Mouse (Mus musculus) hindlimb bud, embryonic 11.5 days (tissue): ENCODE measurements around the gene Sdha.
A peak's percentile ranks its signal among the peaks of the same experiment; 100 is the strongest.

Source experiments
- DNase-seq: peaks from one replicate; pipeline ENCODE4 v3.0.0-alpha.2; 2012; ENCODE audit warnings: low read depth, low spot score; ENCODE audit errors: extremely low spot score

Gene Sdha

DNA sequence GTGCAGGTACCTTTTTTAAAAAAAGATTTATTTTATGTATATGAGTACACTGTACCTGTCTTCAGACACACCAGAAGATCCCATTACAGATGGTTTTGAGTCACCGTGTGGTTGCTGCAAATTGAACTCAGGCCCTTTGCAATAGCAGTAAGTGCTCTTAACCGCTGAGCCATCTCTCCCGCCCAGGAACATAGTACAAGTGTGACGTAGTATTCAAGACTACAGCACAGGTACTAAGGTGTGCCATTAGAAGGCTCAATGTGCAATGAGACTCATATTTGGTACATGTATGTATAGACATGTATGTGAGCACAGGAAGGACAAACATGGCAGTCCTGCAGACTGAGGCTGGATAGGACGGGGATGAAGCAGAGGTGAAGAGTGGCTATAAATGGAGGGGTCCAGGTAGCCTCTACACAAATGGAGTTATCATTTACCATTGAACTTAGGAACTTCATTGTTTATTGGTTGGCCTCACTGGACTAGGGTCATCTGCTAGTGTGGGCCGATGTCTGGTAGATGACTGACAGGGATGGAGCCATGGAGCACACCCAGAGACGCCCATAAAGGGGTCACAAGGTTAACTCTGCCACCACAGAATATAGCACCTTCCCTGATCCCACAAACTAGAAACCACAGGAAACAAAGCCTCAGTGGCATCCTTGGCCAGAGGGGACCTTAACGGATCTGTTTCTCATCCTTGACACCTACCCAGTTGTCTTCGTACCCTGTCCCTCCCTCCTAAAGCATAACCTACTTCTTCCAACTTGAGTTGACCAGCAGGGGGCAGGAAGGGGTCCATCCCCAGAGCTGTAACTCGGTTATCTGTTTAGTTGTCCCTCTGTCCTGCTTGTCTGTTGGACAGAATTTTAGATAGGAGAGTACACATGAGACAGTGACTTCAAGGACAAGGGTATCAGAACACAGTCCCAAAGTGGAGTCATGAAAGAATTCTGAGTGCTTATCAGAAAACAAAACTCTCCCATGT is 47.7 kb downstream of the Sdha start:
- no peak for DNase-seq

DNA sequence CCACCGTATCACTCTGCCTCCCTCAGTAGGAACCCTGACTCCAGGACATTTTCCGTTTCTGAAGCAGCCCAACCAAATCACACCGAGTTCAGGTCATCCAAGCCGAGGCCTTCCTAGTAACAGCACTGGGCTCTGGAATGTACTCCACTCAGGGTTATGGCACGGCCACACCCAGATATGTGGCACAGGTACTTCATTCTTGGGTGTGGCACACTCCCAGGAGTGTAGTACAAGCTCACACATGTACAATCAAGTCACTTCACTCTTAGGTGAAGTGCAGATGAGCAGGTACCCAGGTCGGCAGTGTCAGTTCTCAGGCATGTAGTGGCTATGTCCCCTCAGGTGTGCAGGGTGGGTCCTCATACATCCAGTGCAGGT is 48.5 kb downstream of the Sdha start:
- no peak for DNase-seq

DNA sequence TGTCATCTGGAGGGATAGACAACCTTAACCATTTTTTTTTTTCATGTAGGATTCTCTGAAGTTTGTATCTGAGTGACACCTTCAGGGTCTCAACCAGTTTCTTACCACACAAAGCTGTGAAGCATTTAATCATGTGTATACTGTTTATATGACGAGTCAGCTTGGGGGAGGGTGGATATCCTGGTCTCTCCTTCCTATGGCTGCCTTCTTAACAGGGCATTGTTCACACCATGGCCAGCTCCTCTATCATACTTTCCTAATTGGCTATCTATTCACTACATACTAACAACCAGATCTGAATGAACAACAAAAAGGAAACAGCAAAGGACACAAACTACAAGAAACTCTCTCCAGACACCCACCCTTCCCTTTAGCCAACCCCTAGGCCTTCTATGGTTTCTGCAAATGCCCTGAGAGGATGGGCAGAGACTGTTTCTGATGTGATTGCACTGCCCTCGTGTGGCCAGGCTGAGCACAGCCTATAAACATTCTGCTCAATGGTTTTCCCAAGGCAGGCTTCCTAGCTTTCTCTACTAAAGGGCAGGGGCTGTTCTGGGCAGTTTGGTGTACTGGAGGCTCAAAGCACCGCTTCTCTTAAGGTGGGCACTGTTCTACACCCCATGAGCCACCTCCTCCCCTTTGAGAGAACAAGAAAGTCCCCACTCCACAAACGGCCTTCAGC is 49.0 kb downstream of the Sdha start:
- DNase-seq: peak; percentile 46

DNA sequence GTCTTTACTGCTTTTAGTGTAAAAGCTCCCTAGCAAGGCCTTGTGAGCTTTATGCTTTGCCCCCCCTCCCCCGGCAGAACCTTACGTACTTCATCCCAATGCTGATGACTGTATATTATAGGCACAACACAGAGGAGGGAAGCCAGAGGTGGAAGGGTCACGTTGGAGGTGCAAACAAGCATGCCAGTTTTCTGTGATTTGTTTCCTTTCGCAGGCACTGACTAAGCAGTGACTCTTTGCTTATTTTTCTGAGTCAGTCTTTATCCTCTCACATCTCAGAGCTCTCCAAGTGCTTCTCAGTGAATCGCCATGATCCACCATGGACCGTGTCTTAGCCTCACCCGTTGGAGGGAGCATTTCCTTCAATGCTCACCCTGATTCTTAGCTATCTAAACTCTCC is 53.7 kb downstream of the Sdha start:
- no peak for DNase-seq

DNA sequence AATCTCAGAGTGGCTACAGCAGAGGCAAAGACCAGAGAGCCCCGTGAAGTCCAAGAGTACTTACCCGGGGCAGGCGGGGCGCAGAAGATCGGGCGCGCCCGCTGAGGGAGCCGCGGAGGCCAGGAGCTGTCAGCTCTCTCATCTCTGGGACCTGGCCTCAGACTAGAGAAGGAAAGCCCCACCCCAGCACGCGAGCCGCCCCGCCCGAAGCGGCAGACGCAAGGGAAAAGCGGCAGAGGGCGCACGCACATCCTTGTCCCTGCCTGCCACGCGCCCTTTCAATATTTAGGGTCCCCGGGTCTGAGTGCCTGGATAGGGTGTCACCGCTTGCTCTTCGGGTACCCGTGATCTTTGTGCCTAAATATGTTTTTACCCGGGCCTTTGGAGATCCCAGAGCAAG is 57.9 kb downstream of the Sdha start, which contains the start of gene Ahrr:
Gene Ahrr (minus strand): TSS at position 165 of the 400 bp plus-strand sequence.
- no peak for DNase-seq

DNA sequence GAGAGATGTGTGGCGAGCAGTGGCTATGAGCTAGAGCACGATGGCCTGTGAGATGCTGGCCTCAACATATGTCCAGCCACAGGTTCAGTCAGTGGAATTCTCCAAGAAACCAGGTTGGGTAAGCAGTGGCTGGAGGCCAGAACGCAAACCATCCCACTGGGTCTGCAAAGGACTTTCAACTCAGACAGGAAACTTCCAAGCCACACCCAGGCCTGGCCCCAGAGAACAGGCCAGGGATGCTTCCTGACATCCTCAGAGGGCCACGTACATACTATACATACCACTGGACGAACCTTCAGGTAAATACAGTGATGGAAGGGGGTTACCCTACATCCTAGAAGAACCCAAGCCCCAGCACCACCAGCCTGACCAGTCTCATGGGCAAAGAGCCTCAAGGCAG is 60.4 kb downstream of the Sdha start:
- DNase-seq: no peak

DNA sequence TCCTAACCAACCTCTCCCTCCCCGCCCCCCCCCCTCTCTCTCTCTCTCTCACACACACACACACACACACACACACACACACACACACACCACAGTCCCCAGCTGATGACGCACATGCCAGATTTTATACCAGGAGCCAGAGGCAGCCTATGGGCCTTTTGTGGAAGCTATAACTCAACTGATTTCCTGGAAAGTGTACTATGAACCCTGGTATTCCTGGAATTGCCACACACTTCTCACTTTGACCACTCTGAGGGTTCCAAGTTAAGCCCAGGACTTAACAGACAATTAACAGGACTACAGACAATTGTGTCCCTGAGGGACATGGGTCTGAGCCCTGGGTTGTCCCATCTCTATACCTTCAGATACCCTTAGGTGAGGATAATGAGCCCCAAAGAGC is 67.8 kb downstream of the Sdha start:
- DNase-seq: no peak

DNA sequence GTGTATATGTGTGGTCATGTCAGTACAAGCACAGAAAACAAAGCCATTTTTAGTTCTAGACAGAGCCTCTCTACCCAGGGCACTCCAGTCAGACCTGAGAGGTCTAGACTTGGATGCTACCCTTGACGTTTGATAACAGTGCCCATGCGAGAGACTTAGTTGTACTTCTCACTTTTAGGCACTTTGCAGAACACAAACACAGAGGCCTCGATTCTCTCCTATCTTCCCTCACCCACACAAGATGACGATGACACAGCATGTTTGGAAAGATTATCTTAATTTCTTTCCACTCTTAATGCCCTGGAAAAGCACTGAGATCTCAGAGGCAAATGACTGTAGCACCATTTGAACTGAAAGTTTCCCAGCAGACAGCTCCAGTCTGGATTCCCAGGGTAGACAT is 74.4 kb downstream of the Sdha start:
- DNase-seq: no peak
